Mouse (Mus musculus) spleen, embryonic (tissue): ENCODE results near the gene Foxa2.

ENCODE experiments used
- CTCF ChIA-PET: fragments of 350-600 bp; sonication (Branson Sonifier 250); formaldehyde crosslinking; loops from one replicate; lab custom pipeline; 2022; lab: Charles Lee

Foxa2 gene

GRCm38 (mm10) chr2:148004554-148005521 is 41.9 kb downstream of the Foxa2 start:
- CTCF ChIA-PET, result no interaction called here

- CTCF ChIA-PET, result no interaction called here
Observed at GRCm38 (mm10) chr2:148003511-148003910, 43.3 kb downstream of the Foxa2 start.

GRCm38 (mm10) chr2:147998206-147998966 is 48.4 kb downstream of the Foxa2 start:
- CTCF ChIA-PET, result no interaction called here

GRCm38 (mm10) chr2:147996781-147997180 is 50.0 kb downstream of the Foxa2 start:
- CTCF ChIA-PET, result no interaction called here

GRCm38 (mm10) chr2:147993821-147994220 is 52.9 kb downstream of the Foxa2 start:
- CTCF ChIA-PET, result no interaction called here

- CTCF ChIA-PET, result no interaction called here
Observed at GRCm38 (mm10) chr2:147992935-147993679, 53.7 kb downstream of the Foxa2 start.
